Mouse (Mus musculus) limb, embryonic 11.5 days (tissue): Measurements from ENCODE around the gene Pfn4. TPM values are rescaled to one million over a fixed set of nuclear protein-coding genes. Genes with fewer than 3 reads are reported as not detected.

ENCODE experiments used
- ATAC-seq: fragments of 200-750 bp; cut with Nextera tagmentation; 2 replicates; pipeline ENCODE4 v1.8.0; 2017; ENCODE audit warnings: low read depth; ENCODE audit not compliant: insufficient number of reproducible peaks, low FRiP score, low TSS enrichment
- DNase-seq: peaks from one replicate; pipeline ENCODE4 v3.0.0-alpha.2; 2015; ENCODE audit warnings: low spot score
- H3K27ac ChIP-seq: fragments of 300-500 bp; sonication (generic); replicated peaks from 2 replicates; pipeline ENCODE4 v1.5.1; 2014; ENCODE audit warnings: low read depth, mild to moderate bottlenecking, low read length
- H3K27me3 ChIP-seq: fragments of 300-500 bp; sonication (generic); 2 replicates; pipeline ENCODE4 v1.6.1; 2014; ENCODE audit warnings: mild to moderate bottlenecking, low read length, mixed read lengths; ENCODE audit not compliant: control insufficient read depth, insufficient read depth
- H3K36me3 ChIP-seq: fragments of 300-500 bp; sonication (generic); 2 replicates; pipeline ENCODE4 v1.6.1; 2014; ENCODE audit warnings: mild to moderate bottlenecking, low read length, moderate library complexity, mixed read lengths; ENCODE audit not compliant: control insufficient read depth, insufficient read depth
- H3K4me1 ChIP-seq: fragments of 300-500 bp; sonication (generic); 2 replicates; pipeline ENCODE4 v1.6.1; 2014; ENCODE audit warnings: low read length, mixed read lengths; ENCODE audit not compliant: control insufficient read depth, insufficient read depth
- H3K4me2 ChIP-seq: fragments of 300-500 bp; sonication (generic); 2 replicates; pipeline ENCODE4 v1.6.1; 2014; ENCODE audit warnings: low read depth, mild to moderate bottlenecking, moderate library complexity; ENCODE audit not compliant: severe bottlenecking
- H3K4me3 ChIP-seq: fragments of 300-500 bp; sonication (generic); 2 replicates; pipeline ENCODE4 v1.5.1; 2014; ENCODE audit warnings: low read depth, low read length
- H3K9ac ChIP-seq: fragments of 300-500 bp; sonication (generic); 2 replicates; pipeline ENCODE4 v1.6.1; 2014; ENCODE audit warnings: mild to moderate bottlenecking, low read length
- H3K9me3 ChIP-seq: fragments of 300-500 bp; sonication (generic); 2 replicates; pipeline ENCODE4 v1.6.1; 2016; ENCODE audit warnings: low read length; ENCODE audit not compliant: control insufficient read depth
- WGBS: fragments of 180-500 bp; shearing (Covaris S2); extraction: QIAGEN DNeasy Blood & Tissue Kit; methylation state at CpG from one replicate; pipeline ENCODE4 v1.1.7; 2014; 5-methylcytosine and 5-hydroxymethylcytosine counted together
- polyA plus RNA-seq: library from polyadenylated mRNA; unstranded; fragments of >200 nt; fragmentation: Nextera tagmentation; extraction: Ambion mirVana; gene quantifications from 2 replicates; pipeline ENCODE4 v1.2.1, GENCODE M21; 2014

Gene Pfn4
- 2.4 TPM in 2 replicates for polyA plus RNA-seq

DNA sequence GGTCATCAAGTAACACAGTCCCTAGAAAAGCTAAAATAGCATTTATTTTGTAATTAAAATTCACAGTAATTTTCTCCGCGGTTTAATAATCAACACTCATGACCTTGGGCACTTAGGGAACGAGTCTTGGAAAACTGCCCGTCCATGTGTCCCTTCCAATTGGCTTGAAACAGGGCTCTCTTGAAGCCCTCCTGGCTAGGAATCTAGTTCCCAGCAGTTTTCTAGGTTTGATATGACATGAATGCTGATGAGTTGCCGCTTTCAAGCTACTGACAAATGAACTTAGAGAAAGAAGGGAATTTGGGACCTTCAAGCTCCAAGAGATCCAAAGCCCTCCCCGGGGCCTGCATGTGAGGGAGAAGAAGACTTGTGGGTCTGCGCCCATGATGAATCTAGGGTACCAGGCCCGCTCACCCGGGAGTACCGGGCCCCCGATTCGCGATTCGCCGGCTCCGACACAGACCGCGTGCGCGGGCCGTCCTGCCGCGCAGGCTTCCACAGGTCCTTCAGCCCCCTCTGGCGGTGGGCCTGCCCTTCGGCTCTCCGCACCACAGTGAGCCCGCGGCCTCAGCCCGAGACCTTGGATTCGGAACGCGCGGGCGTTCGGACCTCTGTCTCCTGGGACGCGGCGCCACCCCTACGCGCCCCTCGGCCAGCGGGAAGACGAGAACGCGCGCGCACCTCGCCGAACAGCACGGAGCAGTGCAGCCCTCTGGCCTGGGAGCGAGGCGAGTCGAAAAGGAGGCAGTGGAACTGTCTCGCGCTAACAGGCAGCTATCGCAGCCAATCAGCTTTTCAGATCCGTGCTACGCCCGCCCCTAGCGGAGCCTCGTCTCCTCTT lies at the start of gene Pfn4, which contains the start of gene Fam228b:
Gene Pfn4, plus strand, starts transcription at position 531 of the 841 bp plus-strand sequence.
Gene Fam228b, minus strand, starts transcription at position 776 of the 841 bp plus-strand sequence.
- Histone ChIP-seq H3K9ac (peak within 1 kb of the TSS; percentile 90), H3K27ac (peak within 1 kb of the TSS; percentile 77; the same call in 1 of the 2 replicates), H3K36me3 (no peaks in the 10 kb centered on the region), H3K27me3 (no peaks in the 10 kb centered on the region), H3K4me1 (no peaks in the 10 kb centered on the region), H3K9me3 (no peaks in the 10 kb centered on the region), H3K4me3 (peak within 1 kb of the TSS; percentile 58), H3K4me2 (peak within 1 kb of the TSS; percentile 53)
- 4% methylated on average over 59 of the region's 61 CpGs for WGBS
- DNase-seq, result peak; percentile 98
- ATAC-seq, result peak; percentile 99

DNA sequence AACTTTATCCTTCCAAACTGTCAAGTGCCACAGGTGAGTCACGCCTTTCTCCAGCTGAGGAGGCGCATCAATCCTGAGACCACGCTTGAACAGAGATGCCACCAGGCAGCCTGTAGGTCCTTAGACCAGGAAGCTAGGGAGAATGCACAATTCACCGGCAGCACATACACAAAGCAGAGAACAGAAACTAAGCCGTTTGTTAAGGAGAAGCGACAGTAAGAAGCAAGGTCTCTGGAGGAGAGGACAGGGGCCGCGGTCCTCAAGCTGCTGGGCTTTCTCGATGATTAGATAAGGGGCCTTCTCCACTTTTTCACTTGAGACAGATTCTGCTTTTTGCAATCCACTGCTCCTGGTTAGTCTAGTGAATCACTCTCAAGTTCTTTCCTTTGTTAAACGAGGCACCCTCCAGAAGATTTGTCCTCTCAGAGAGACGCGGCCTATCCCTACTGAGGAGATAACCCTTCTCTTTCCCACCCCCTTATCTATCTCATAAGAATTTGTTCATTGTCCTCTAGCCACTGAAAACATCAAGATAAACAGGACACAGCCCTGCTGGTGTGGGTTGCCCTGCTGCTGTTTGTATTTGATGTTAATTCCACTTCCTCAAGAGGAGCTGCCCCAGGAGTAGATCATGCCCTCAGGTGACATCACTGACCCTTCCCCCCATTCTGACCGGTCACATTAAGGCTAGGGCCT lies 49.6 kb upstream of the Pfn4 start:
- no peak overlapping the region for H3K4me3 ChIP-seq
- no peak overlapping the region for H3K9ac ChIP-seq
- ATAC-seq, result no peak
- no peaks in the 10 kb centered on the region for H3K9me3 ChIP-seq
- no peak for DNase-seq
- no peak overlapping the region for H3K27ac ChIP-seq
- H3K36me3 ChIP-seq, result no peaks in the 10 kb centered on the region
- no peak overlapping the region for H3K4me2 ChIP-seq
- H3K4me1 ChIP-seq, result no peaks in the 10 kb centered on the region
- 86% methylated on average over 13 of the region's 13 CpGs for WGBS
- no peaks in the 10 kb centered on the region for H3K27me3 ChIP-seq

DNA sequence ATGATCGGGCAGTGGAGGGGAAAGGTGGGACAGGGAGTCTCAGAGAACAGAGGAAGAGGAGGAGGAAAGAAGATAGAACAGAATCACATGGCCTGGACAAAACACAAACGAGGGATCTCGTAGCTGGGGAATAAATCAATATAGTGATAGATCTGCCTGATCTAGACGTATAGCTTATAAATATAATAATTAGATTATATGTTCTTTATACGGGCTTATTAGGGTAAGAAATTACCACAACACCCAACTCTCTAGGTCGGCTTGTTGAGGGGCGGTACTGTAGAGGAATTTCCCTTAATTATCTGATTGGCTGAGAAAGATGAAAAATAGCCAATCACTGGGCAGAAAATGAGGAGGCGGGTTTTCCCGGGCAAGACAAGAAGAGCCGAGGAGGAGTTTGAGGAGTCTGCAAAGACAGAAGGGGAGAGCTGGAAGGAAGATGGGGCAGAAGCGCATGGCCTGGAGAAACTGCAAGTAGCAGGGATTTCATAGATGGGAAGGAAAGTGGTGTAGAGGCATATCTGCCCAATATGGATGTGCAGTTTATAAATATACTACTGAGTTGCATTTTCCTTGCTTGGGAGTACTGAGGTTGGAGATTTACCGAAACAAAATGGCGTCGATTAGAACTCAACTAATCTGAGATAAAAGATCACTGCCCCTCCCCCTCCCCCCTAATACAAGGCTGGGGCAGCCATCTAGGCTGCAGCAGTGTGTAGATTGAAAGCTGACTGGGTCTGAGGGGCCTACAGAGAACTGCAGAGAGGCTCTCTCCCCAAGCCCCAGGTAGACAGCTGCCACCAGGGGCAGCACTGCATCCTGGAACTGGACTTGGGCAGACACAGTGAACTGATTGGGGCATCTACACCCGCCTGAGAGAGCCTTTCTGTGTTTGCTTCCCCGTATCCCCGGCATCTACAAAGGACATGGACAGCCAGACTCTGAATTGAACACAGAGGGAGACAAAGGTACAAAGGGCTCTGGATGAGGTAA lies 48.8 kb upstream of the Pfn4 start:
- Histone ChIP-seq H3K27me3 (no peaks in the 10 kb centered on the region), H3K27ac (no peak overlapping the region), H3K9ac (no peak overlapping the region), H3K9me3 (no peaks in the 10 kb centered on the region), H3K4me3 (no peak overlapping the region), H3K36me3 (no peaks in the 10 kb centered on the region), H3K4me2 (no peak overlapping the region), H3K4me1 (no peaks in the 10 kb centered on the region)
- no peak for ATAC-seq
- DNase-seq, result no peak
- WGBS, result 76% methylated on average over 17 of the region's 17 CpGs

DNA sequence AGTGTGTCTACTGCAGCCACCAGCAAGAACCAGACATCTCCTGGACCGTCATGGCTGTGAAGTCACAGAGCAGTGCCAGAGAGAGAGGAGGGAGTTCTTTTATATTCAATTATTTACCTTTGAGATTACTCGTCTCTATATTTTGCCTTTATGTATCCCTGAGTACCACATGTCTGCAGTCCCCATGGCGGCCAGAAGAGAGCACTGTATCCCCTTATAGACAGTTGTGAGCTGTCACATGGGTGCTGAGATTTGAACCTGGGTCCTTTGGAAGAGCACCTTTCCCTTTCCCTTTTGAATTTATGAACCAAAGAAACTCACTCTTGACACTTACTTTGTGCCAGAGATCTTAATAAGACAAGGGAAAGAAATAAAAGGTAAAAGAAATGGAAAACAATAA lies 39.7 kb upstream of the Pfn4 start:
- 88% methylated on average over 3 of the region's 3 CpGs for WGBS

DNA sequence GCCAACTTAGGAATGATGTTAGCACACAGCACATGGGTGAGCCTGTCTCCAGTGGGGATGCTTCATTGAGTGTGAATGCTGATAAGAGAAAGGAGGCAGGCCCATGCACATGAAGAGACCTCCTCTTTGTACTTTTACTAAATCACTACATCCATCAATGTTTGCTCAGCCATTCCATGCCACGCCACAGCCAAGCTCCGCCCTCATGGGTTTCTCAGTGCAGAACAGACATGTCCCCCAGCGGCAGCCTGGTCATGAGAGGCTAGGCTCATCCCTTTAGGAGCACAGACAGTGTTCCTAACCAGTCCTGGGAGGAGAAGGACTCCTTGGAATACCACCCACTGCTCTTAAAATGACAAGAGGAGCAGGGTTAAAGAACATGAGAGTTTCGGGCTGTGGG lies 37.2 kb upstream of the Pfn4 start:
- ATAC-seq (no peak), DNase-seq (no peak)

More for the DNA sequence above, 39.7 kb upstream of the Pfn4 start:
- H3K36me3 ChIP-seq, result no peaks in the 10 kb centered on the region
- H3K9ac ChIP-seq, result no peak overlapping the region
- H3K4me1 ChIP-seq, result no peaks in the 10 kb centered on the region
- H3K9me3 ChIP-seq, result no peaks in the 10 kb centered on the region
- H3K4me3 ChIP-seq, result no peak overlapping the region
- H3K27ac ChIP-seq, result no peak overlapping the region
- H3K4me2 ChIP-seq, result no peak overlapping the region
- ATAC-seq (no peak), DNase-seq (no peak)
- no peaks in the 10 kb centered on the region for H3K27me3 ChIP-seq

DNA sequence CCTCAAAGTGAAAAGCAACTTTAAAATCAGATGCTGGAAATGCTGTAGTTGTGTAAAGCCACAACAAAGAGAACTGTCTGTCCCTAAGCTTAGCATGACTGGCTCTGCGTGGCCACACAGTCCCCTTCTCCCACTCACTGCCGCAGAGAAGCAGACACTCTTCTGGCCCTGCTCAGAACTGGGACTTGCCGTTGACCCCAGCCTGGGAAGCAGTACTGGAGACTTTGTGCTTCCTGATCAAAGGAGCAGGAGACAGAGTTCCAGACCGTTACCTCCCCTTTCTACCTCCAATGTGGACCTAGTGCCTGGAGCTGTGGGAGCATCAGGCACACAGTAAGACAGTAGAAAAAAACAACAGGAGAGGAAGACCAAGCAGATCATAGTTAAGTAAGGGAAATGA lies 36.5 kb upstream of the Pfn4 start:
- Histone ChIP-seq H3K9ac (no peak overlapping the region), H3K4me3 (no peak overlapping the region), H3K4me2 (no peak overlapping the region), H3K4me1 (no peaks in the 10 kb centered on the region), H3K36me3 (no peaks in the 10 kb centered on the region), H3K9me3 (no peaks in the 10 kb centered on the region), H3K27me3 (no peaks in the 10 kb centered on the region), H3K27ac (no peak overlapping the region)
- DNase-seq (no peak), ATAC-seq (no peak)
- 56% methylated on average over 4 of the region's 4 CpGs for WGBS

More for the DNA sequence above, 37.2 kb upstream of the Pfn4 start:
- no peak overlapping the region for H3K4me3 ChIP-seq
- no peak overlapping the region for H3K4me2 ChIP-seq
- no peaks in the 10 kb centered on the region for H3K27me3 ChIP-seq
- no peaks in the 10 kb centered on the region for H3K4me1 ChIP-seq
- no peak overlapping the region for H3K9ac ChIP-seq
- 69% methylated on average over 4 of the region's 4 CpGs for WGBS
- H3K9me3 ChIP-seq, result no peaks in the 10 kb centered on the region
- no peaks in the 10 kb centered on the region for H3K36me3 ChIP-seq
- H3K27ac ChIP-seq, result no peak overlapping the region

DNA sequence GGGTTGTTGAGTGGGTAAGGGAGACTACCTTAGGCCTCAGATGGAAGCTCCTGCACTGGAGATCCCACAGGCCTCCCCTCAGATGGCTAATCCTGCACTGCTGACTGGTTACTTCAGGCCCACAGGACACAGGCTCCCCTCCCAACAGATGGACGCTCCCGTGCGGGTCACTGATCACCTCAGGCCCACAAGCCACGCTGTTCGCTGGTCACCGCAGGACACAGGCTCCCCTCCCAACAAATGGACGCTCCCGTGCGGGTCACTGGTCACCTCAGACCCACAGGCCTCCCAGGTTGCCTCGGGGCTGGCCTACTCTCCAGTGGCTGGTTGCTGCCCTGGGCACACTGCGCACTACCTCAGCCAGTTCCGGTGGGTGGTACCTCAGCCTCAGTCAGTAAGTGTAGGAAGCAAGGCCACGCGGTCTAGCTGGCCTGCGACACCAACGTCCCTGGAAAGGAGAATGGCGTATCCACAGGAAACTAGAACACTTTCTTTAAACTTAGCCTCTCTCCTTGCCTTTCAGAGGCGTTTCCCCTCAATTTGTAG lies 30.7 kb upstream of the Pfn4 start, which contains the start of gene Fam228a:
Gene Fam228a, minus strand, starts transcription at position 400 of the 546 bp plus-strand sequence.
- no peaks in the 10 kb centered on the region for H3K27me3 ChIP-seq
- no peak within 1 kb of the TSS for H3K4me2 ChIP-seq
- H3K27ac ChIP-seq, result no peak within 1 kb of the TSS
- 89% methylated on average over 18 of the region's 18 CpGs for WGBS
- ATAC-seq (no peak), DNase-seq (no peak)
- H3K36me3 ChIP-seq, result no peaks in the 10 kb centered on the region
- H3K4me3 ChIP-seq, result no peak within 1 kb of the TSS
- H3K9ac ChIP-seq, result no peak within 1 kb of the TSS
- H3K9me3 ChIP-seq, result no peaks in the 10 kb centered on the region
- no peaks in the 10 kb centered on the region for H3K4me1 ChIP-seq
